Mouse (Mus musculus) ES-E14 (cell line): ENCODE data around the gene Olfr766-ps1.
"Not testable (repeated sequence)": the region's sequence is repeated elsewhere in the genome, so short reads cannot be mapped to it uniquely, and the experiment has no call there.

Experiments used
- CHD2 ChIP-seq: IDR thresholded peaks from 2 replicates; pipeline ENCODE4 v1.6.1; 2014; ENCODE audit warnings: mild to moderate bottlenecking, low read depth, low read length, inconsistent platforms
- MAFK ChIP-seq: IDR thresholded peaks from 2 replicates; pipeline ENCODE4 v1.6.1; 2014; ENCODE audit warnings: mild to moderate bottlenecking, low read depth, low read length, inconsistent platforms; ENCODE audit not compliant: insufficient read depth

GRCm38 (mm10) chr10:129082810-129083209, 14.0 kb upstream of the Olfr766-ps1 start, which contains the start of gene Olfr767:
- TF ChIP-seq CHD2, MAFK: not testable (repeated sequence)
